Mouse (Mus musculus) E14TG2a.4 (cell line): ENCODE results near the gene Prrxl1.

Experiments
- CTCF ChIP-seq: conservative IDR thresholded peaks from 2 replicates; pipeline ENCODE4 v1.5.1; 2014; ENCODE audit warnings: low read length
- NANOG ChIP-seq: IDR thresholded peaks from 2 replicates; pipeline ENCODE4 v1.6.1; 2014; ENCODE audit warnings: borderline replicate concordance, low read length, mixed read lengths
- POU5F1 ChIP-seq: IDR thresholded peaks from 2 replicates; pipeline ENCODE4 v1.6.1; 2014; ENCODE audit warnings: low read length, borderline replicate concordance

DNA sequence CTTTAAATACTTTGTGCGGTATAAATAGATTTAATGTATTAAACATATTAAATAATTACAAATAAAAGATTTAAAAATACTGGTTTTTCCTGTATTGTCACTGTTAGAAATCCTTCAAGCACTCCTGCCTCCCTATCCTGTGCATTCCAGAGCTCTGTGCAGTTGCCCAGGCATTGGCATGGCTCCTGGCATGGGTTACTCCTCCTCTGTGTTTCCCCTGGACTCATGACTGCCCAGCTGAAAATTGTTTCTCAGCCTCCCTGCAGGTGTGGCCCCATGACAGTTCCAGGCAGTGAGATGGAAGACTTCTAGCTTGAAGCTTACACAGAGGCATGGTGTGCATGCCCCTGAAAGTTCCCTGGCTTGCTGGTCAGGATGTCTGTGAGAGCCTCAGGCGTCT lies 20.8 kb upstream of the Prrxl1 start:
- no peak for TF ChIP-seq CTCF
- no peak for TF ChIP-seq NANOG
- no peak for TF ChIP-seq POU5F1
